Mouse (Mus musculus): ENCODE results near the gene Sac3d1.

The Sac3d1 gene

GRCm38 (mm10) chr19:6070571-6071250, 47.7 kb downstream of the Sac3d1 start:
- no peak for DNase-seq (ENCODE audit: low read depth, low spot score)

DNA sequence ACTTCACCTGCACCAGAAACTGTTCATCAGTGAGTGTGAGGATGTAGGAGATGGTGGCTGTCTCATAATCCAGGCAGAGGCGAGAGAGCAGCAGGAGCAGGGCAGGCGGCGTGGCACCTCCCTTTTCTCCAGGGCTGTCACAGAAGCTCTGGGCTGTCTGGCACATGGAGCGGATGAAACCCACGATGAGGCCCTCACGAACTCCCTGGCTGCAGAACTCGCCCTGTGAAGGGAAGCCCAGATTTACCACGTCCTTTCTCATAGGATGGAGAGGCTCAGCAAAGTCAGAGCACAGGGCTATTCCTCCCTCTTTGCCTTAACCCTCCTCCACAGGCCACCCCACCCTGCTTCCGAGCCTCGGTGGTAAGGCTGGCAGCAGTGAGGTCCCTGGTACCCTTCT, 48.6 kb downstream of the Sac3d1 start:
- no peak for DNase-seq (ENCODE audit: low read depth, low spot score)

DNA sequence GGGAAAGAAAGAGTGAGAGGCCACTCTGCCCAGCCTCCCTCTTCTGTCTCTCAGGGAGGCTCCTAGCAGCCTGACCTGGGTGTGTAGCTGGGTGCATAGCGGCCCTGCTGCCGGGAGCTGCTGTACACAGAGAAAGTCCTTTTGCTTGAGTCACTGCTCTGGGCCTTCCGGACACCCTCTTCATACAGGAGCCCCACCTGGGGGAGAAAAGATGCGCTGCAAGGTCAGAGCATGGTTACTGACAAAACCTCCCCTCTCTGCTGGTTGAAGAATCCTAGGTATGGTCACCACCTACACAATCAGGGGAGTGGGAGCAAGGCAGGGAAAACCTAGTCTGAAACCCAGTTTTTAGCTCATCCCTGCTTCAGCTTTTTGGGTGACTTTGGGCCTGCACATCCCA, 49.5 kb downstream of the Sac3d1 start:
- DNase-seq (ENCODE audit: low read depth, low spot score) = no peak

GRCm38 (mm10) chr19:6067724-6068415, 50.6 kb downstream of the Sac3d1 start, which contains the start of gene Tm7sf2:
Gene Tm7sf2, minus strand, starts transcription at chr19:6068373.
- peak; percentile 82 for DNase-seq (ENCODE audit: low read depth, low spot score)

DNA sequence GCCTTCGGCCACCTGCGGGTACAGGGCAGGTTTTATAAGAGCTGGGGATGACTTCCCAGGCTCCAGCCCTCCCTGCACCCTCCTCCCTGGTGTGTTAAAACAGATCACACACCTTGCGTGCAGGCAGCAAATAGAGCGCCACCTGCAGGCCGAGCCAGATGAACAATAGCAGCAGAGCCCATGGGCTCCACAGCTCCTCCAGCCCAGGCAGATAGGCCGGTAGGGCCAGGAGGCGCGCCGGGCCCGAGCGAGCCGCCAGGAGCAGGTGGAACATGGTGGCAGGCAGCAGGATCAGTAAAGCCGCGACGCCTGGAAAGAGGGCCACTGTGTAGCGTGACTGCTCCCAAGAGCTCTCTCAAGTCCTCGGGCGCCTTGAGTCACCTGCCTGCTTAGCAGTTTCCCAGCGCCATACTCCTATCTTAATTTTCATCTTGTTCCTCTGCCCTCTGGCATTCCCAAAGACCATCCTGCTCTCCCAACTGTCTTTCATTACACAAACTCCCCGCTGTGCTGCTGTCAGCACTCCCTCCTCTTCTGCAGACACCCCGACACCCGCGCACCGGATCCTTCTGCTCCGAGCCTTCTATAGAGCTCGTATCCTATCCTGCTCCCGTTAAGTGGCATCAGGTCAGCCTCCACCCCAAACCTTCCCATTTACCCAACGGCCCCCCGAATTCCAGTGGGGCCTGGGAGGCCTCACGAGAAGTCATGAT, 51.3 kb downstream of the Sac3d1 start:
- peak; percentile 69 for DNase-seq (ENCODE audit: low read depth, low spot score)

DNA sequence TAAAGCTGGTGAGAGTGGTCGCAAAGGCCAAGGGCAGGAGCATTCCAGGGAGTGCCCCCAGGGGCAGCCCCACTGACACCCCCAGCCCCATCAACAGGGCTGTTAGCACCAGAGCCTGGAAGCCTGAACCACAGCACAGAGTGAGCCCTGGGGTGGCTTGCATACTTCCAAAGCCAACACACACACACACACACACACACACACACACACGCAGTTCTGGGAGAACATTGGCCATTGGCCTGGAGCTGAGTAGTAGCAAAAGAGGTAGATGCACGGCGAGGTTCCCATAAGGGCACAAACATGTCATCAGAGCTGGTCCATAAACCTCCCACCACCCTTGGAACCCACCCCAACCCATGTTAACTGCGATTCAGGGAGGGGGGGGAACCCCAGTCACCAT, 51.9 kb downstream of the Sac3d1 start:
- no peak for DNase-seq (ENCODE audit: low read depth, low spot score)

Data from skeletal muscle tissue, adult 2 months (tissue).